Mouse (Mus musculus): Measurements from ENCODE around the gene Ext2. TPM values are rescaled to one million over a fixed set of nuclear protein-coding genes. Genes with fewer than 3 reads are reported as not detected.

Ext2 gene
- polyA plus RNA-seq, 1 experiment, result not detected

- Histone ChIP-seq H3K4me1 (ENCODE audit: control insufficient read depth, insufficient read depth, low read length) (no peaks in the 10 kb centered on the region), H3K27ac (ENCODE audit: insufficient read depth, low read depth, low read length) (no peak overlapping the region), H3K4me3 (ENCODE audit: insufficient read depth, low read depth, low read length) (no peak overlapping the region)
- TF ChIP-seq POLR2A (IDR thresholded peaks at IDR 0.05; ENCODE audit: insufficient read depth, low read depth, low read length), result no peak
- no peak for TF ChIP-seq CTCF (IDR thresholded peaks at IDR 0.05; ENCODE audit: insufficient read depth, low read depth, low read length)
- WGBS, result 92% methylated on average over 4 of the region's 4 CpGs
Measured at GRCm38 (mm10) chr2:93634609-93635008, 187.8 kb downstream of the Ext2 start.

GRCm38 (mm10) chr2:93624665-93625408 lies 197.5 kb downstream of the Ext2 start:
- Histone ChIP-seq H3K4me1 (ENCODE audit: control insufficient read depth, insufficient read depth, low read length) (no peaks in the 10 kb centered on the region), H3K27ac (ENCODE audit: insufficient read depth, low read depth, low read length) (no peak overlapping the region), H3K4me3 (ENCODE audit: insufficient read depth, low read depth, low read length) (no peak overlapping the region)
- 85% methylated on average over 13 of the region's 13 CpGs for WGBS
- TF ChIP-seq POLR2A (IDR thresholded peaks at IDR 0.05; ENCODE audit: insufficient read depth, low read depth, low read length) (no peak), CTCF (IDR thresholded peaks at IDR 0.05; ENCODE audit: insufficient read depth, low read depth, low read length) (no peak)

DNA sequence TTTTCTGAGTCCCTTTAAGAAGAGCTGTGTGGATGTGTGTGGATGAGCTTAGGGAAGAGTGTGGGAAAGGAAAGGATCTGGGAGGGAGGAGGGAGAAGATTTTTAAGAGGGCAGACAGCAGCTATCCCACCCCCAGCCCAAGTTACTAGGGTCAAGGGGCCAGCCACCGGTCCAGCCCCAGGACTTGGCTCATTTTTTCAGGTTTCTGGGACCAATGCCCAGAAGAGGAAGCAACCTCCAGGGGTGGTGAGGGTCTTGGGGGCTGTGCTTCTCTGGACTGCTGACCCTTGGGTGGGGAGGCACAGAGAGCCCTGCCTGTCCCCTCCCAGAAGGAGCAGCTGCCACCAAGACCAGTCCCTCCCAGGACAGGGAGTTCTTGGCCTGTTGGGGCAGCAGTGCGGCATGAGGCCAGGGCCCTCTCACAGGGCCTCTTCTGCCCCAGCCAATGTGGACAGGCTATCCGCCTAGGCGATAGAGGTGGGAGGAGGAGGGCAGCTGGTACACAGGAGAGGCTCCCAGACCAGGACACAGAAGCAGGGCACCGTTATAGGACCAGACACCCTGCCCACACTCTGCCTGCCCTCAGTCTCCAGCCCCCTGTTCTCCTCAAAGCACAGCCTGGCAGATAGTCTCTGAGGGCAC lies 203.0 kb downstream of the Ext2 start:
- TF ChIP-seq CTCF (IDR thresholded peaks at IDR 0.05; ENCODE audit: insufficient read depth, low read depth, low read length) (no peak), POLR2A (IDR thresholded peaks at IDR 0.05; ENCODE audit: insufficient read depth, low read depth, low read length) (no peak)
- Histone ChIP-seq H3K27ac (ENCODE audit: insufficient read depth, low read depth, low read length) (no peak overlapping the region), H3K4me3 (ENCODE audit: insufficient read depth, low read depth, low read length) (no peak overlapping the region), H3K4me1 (ENCODE audit: control insufficient read depth, insufficient read depth, low read length) (no peaks in the 10 kb centered on the region)
- 66% methylated on average over 5 of the region's 5 CpGs for WGBS

GRCm38 (mm10) chr2:93618447-93619199 lies 203.7 kb downstream of the Ext2 start:
- WGBS, result 45% methylated on average over 19 of the region's 19 CpGs
- TF ChIP-seq POLR2A (IDR thresholded peaks at IDR 0.05; ENCODE audit: insufficient read depth, low read depth, low read length) (no peak), CTCF (IDR thresholded peaks at IDR 0.05; ENCODE audit: insufficient read depth, low read depth, low read length) (no peak)
- Histone ChIP-seq H3K4me3 (ENCODE audit: insufficient read depth, low read depth, low read length) (no peak overlapping the region), H3K4me1 (ENCODE audit: control insufficient read depth, insufficient read depth, low read length) (no peaks in the 10 kb centered on the region), H3K27ac (ENCODE audit: insufficient read depth, low read depth, low read length) (no peak overlapping the region)

DNA sequence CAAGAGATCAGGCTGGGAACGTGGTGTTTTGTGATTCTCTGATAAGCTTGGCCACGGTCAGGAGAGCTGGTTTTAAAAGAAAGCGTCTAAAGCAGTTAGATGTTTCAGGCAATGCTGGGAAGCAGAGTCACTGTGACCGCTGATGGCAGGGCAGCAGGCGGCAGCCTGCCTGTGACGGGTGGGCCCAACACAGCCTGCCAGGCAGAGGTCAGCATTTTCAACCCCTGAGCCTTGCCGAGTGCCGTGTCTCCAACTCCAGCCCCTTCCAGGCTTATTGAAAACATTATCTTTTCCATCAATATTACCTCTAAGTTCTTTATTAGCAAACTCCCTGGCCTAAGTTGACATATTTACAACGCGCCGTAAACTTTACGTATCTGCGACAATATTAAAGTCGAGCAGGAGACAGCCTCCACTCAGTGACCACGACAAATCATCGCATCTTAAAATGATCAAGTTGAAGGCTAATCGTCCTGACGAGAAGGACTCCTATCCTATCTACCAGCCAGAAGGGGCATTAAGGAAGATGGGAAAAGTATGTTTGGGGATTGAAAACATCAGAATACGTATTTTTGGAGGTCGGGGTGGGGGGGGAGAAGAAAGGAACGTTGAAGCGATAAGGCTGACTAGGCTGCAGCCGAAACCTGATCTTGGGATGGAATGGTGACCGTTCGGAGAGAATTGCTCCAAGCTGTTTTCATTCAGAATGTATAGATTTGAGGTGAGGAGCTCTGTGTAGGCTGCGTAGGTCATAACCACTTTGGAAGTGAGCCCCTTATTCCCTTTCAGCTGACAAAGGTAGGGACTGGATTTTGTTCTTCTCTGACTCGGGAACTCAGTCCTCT lies 206.3 kb downstream of the Ext2 start:
- Histone ChIP-seq H3K27ac (ENCODE audit: insufficient read depth, low read depth, low read length) (no peak overlapping the region), H3K4me1 (ENCODE audit: control insufficient read depth, insufficient read depth, low read length) (no peaks in the 10 kb centered on the region), H3K4me3 (ENCODE audit: insufficient read depth, low read depth, low read length) (no peak overlapping the region)
- TF ChIP-seq CTCF (IDR thresholded peaks at IDR 0.05; ENCODE audit: insufficient read depth, low read depth, low read length) (no peak), POLR2A (IDR thresholded peaks at IDR 0.05; ENCODE audit: insufficient read depth, low read depth, low read length) (no peak)
- 86% methylated on average over 27 of the region's 27 CpGs for WGBS

DNA sequence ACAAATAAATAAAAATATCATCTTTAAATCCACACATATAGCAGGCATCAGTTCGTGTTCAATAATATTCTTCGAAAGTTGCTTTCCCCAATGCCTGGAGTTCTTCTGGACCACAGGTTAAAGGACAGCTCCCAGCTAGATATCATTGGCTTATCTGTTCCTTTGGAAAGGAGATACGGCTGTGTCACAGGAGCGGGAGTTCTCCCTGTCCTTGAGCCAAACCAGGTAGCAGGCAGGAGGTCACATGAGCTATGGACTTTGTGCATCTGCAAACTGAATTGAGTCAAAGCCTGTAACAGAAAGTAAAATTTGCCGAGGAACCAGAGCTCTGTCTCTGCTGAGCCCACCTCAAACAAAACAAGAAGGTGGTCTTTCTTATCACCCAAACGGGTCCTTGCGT lies 209.3 kb downstream of the Ext2 start:
- 91% methylated on average over 7 of the region's 7 CpGs for WGBS
- no peak overlapping the region for H3K4me3 ChIP-seq (ENCODE audit: insufficient read depth, low read depth, low read length)
- H3K4me1 ChIP-seq (ENCODE audit: control insufficient read depth, insufficient read depth, low read length), result no peaks in the 10 kb centered on the region
- TF ChIP-seq POLR2A (IDR thresholded peaks at IDR 0.05; ENCODE audit: insufficient read depth, low read depth, low read length) (no peak), CTCF (IDR thresholded peaks at IDR 0.05; ENCODE audit: insufficient read depth, low read depth, low read length) (no peak)
- no peak overlapping the region for H3K27ac ChIP-seq (ENCODE audit: insufficient read depth, low read depth, low read length)

Other genes starting within 250 kb of the Ext2 start
- not detected in 2 replicates for gene Alx4, start 180.2 kb downstream of the Ext2 start, polyA plus RNA-seq (2012; ENCODE audit: insufficient read depth, insufficient read length, low replicate concordance, missing spikeins)
- not detected in 2 replicates for gene Accs, start 27.4 kb upstream of the Ext2 start, polyA plus RNA-seq (2012; ENCODE audit: insufficient read depth, insufficient read length, low replicate concordance, missing spikeins)
- gene Accsl, start 46.6 kb upstream of the Ext2 start, polyA plus RNA-seq (2012; ENCODE audit: insufficient read depth, insufficient read length, low replicate concordance, missing spikeins), result not detected in 2 replicates
- gene Gm13889, start 134.6 kb upstream of the Ext2 start, polyA plus RNA-seq (2012; ENCODE audit: insufficient read depth, insufficient read length, low replicate concordance, missing spikeins), result not detected in 2 replicates
- gene Gm27027, start 173.8 kb upstream of the Ext2 start, polyA plus RNA-seq (2012; ENCODE audit: insufficient read depth, insufficient read length, low replicate concordance, missing spikeins), result not detected in 2 replicates
- gene Alkbh3, start 188.2 kb upstream of the Ext2 start, polyA plus RNA-seq (2012; ENCODE audit: insufficient read depth, insufficient read length, low replicate concordance, missing spikeins), result not detected in 2 replicates

All from olfactory bulb, adult 2 months (tissue).